Comparison of ENCODE assay signal across 8 mouse cellular contexts in genomic region chr19:23141391-23142281, GRCm38 (mm10). TPM values are rescaled to one million over a fixed set of nuclear protein-coding genes. Genes with fewer than 3 reads are reported as not detected.
DNase-seq lines count a peak whose midpoint lies in the region; ATAC-seq and TF ChIP-seq lines count a peak whose summit lies in the region.

No protein-coding gene starts in this region.

- ATAC-seq in erythroblast, adult 5-6 weeks (replicated peaks; ENCODE audit: low FRiP score, poor library complexity, severe bottlenecking): no peak
- ATAC-seq in erythroid progenitor cell, adult 5-6 weeks (replicated peaks; ENCODE audit: low FRiP score, poor library complexity, severe bottlenecking): 0 out of 2 replicates have a peak, but pooled peaks have one; percentile 18
- no peak for ATAC-seq in heart, embryonic 13.5 days (ENCODE audit: extremely low read depth, insufficient number of reproducible peaks, low FRiP score, low TSS enrichment)
- ATAC-seq in kidney, postnatal 0 days (replicated peaks; ENCODE audit: low FRiP score, low read depth): peak; percentile 1; the same call in 1 of the 2 replicates
- ATAC-seq in liver, embryonic 12.5 days: peak; percentile 33; the same call in 1 of the 2 replicates
- peak; percentile 18; the same call in 1 of the 2 replicates for ATAC-seq in stomach, embryonic 16.5 days (ENCODE audit: insufficient read depth, low FRiP score)

- H3K36me3 ChIP-seq in erythroblast, embryonic 14.5 days (ENCODE audit: control insufficient read depth): no peaks in the 10 kb centered on the region
- H3K36me3 ChIP-seq in heart, embryonic 13.5 days: no peaks in the 10 kb centered on the region
- 0 out of 2 replicates have a peak, but pooled peaks cover 5% of the 10 kb centered on the region for H3K36me3 ChIP-seq in kidney, postnatal 0 days (ENCODE audit: insufficient read depth, low read length)
- no peaks in the 10 kb centered on the region for H3K36me3 ChIP-seq in liver, embryonic 12.5 days
- H3K36me3 ChIP-seq in myocyte (ENCODE audit: control insufficient read depth, insufficient read depth): no peaks in the 10 kb centered on the region
- no peaks in the 10 kb centered on the region for H3K36me3 ChIP-seq in stomach, embryonic 16.5 days (ENCODE audit: control insufficient read depth, insufficient read depth, low read length)

- peak overlapping the region; percentile 86 for H3K27ac ChIP-seq in heart, embryonic 13.5 days (replicated peaks)
- H3K27ac ChIP-seq in kidney, postnatal 0 days: peak overlapping the region; percentile 97
- H3K27ac ChIP-seq in liver, embryonic 12.5 days: peak overlapping the region; percentile 86
- peak overlapping the region; percentile 95 for H3K27ac ChIP-seq in stomach, embryonic 16.5 days (ENCODE audit: low read length)

- peak overlapping the region; percentile 83 for H3K9ac ChIP-seq in heart, embryonic 13.5 days
- peak overlapping the region; percentile 93 for H3K9ac ChIP-seq in kidney, postnatal 0 days (ENCODE audit: low read depth, low read length)
- peak overlapping the region; percentile 79 for H3K9ac ChIP-seq in liver, embryonic 12.5 days
- H3K9ac ChIP-seq in stomach, embryonic 16.5 days (ENCODE audit: low read length): peak overlapping the region; percentile 85

- H3K79me2 ChIP-seq in myocyte (ENCODE audit: control insufficient read depth, insufficient read depth): peaks cover 43% of the 10 kb centered on the region

- H3K4me3 ChIP-seq in erythroblast, embryonic 14.5 days (replicated peaks): peak overlapping the region; percentile 80
- H3K4me3 ChIP-seq in heart, embryonic 13.5 days: peak overlapping the region; percentile 74
- H3K4me3 ChIP-seq in kidney, postnatal 0 days (replicated peaks; ENCODE audit: low read depth, low read length): peak overlapping the region; percentile 74
- H3K4me3 ChIP-seq in liver, embryonic 12.5 days: peak overlapping the region; percentile 71
- H3K4me3 ChIP-seq in myocyte: peak overlapping the region; percentile 97
- peak overlapping the region; percentile 75 for H3K4me3 ChIP-seq in stomach, embryonic 16.5 days (replicated peaks; ENCODE audit: low read length)

- H3K9me3 ChIP-seq in erythroblast, embryonic 14.5 days (ENCODE audit: control insufficient read depth, low read length): no peaks in the 10 kb centered on the region
- H3K9me3 ChIP-seq in heart, embryonic 13.5 days: no peaks in the 10 kb centered on the region
- no peaks in the 10 kb centered on the region for H3K9me3 ChIP-seq in kidney, postnatal 0 days (replicated peaks; ENCODE audit: low read length)
- no peaks in the 10 kb centered on the region for H3K9me3 ChIP-seq in liver, embryonic 12.5 days (replicated peaks)
- H3K9me3 ChIP-seq in stomach, embryonic 16.5 days (replicated peaks; ENCODE audit: control insufficient read depth, low read length): no peaks in the 10 kb centered on the region

- H3K4me1 ChIP-seq in erythroblast, embryonic 14.5 days (ENCODE audit: control insufficient read depth): peaks cover 52% of the 10 kb centered on the region
- peaks cover 33% of the 10 kb centered on the region for H3K4me1 ChIP-seq in heart, embryonic 13.5 days
- H3K4me1 ChIP-seq in kidney, postnatal 0 days (replicated peaks; ENCODE audit: insufficient read depth, low read length): peaks cover 9% of the 10 kb centered on the region
- H3K4me1 ChIP-seq in liver, embryonic 12.5 days: peaks cover 52% of the 10 kb centered on the region
- peaks cover 8% of the 10 kb centered on the region for H3K4me1 ChIP-seq in stomach, embryonic 16.5 days (ENCODE audit: control insufficient read depth, insufficient read depth, low read length)

- H3K27me3 ChIP-seq in erythroblast, embryonic 14.5 days (ENCODE audit: control insufficient read depth): peaks cover 25% of the 10 kb centered on the region
- peaks cover 21% of the 10 kb centered on the region for H3K27me3 ChIP-seq in heart, embryonic 13.5 days (replicated peaks)
- no peaks in the 10 kb centered on the region for H3K27me3 ChIP-seq in kidney, postnatal 0 days (ENCODE audit: insufficient read depth, low read length)
- peaks cover 34% of the 10 kb centered on the region for H3K27me3 ChIP-seq in liver, embryonic 12.5 days (replicated peaks)
- H3K27me3 ChIP-seq in myocyte (ENCODE audit: control insufficient read depth, insufficient read depth, insufficient read length): no peaks in the 10 kb centered on the region
- peaks cover 5% of the 10 kb centered on the region; the same call in 1 of the 2 replicates for H3K27me3 ChIP-seq in stomach, embryonic 16.5 days (ENCODE audit: control insufficient read depth, insufficient read depth, low read length)

- peak; percentile 75 for DNase-seq in kidney, postnatal 0 days (ENCODE audit: low spot score)

- no peak for TF ChIP-seq POLR2A in myocyte (IDR thresholded peaks at IDR 0.05; ENCODE audit: insufficient read length, low read depth)

- under 1% methylated on average over 93 of the region's 94 CpGs for WGBS in heart, embryonic 13.5 days
- under 1% methylated on average over 80 of the region's 94 CpGs for WGBS in kidney, postnatal 0 days
- WGBS in liver, embryonic 12.5 days (ENCODE audit: insufficient replicate concordance): under 1% methylated on average over 90 of the region's 94 CpGs
- WGBS in stomach, embryonic 16.5 days: under 1% methylated on average over 94 of the region's 94 CpGs

- H3ac ChIP-seq in myocyte (ENCODE audit: control insufficient read depth, insufficient read length): peak overlapping the region; percentile 98

- H3K4me2 ChIP-seq in heart, embryonic 13.5 days: peak overlapping the region; percentile 100
- H3K4me2 ChIP-seq in kidney, postnatal 0 days (ENCODE audit: low read length): peak overlapping the region; percentile 92
- peak overlapping the region; percentile 100 for H3K4me2 ChIP-seq in liver, embryonic 12.5 days
- H3K4me2 ChIP-seq in myocyte (ENCODE audit: low read depth): peak overlapping the region; percentile 48
- peak overlapping the region; percentile 77 for H3K4me2 ChIP-seq in stomach, embryonic 16.5 days (ENCODE audit: low read depth, low read length)

- no peak for TF ChIP-seq CTCF in kidney, postnatal 0 days (IDR thresholded peaks at IDR 0.05; ENCODE audit: low read depth)

TF ChIP-seq in myocyte, 11 proteins besides CTCF, POLR2A, EP300 and RAD21:
- no peak for TF ChIP-seq MYOD1 (IDR thresholded peaks at IDR 0.05; ENCODE audit: control insufficient read depth in 1 of 3, insufficient read length in 2 of 3, low read depth in 2 of 3)

RNA-seq across cellular contexts. Expression of gene Klf9, which starts 0.6 kb away (rescaled TPM):
- polyA plus RNA-seq in erythroblast, embryonic 14.5 days (2012): 0.06 and 0.20 TPM in 2 replicates
- 2.5 TPM in 2 replicates for total RNA-seq in erythroblast, adult 5-6 weeks (2015; ENCODE audit: low replicate concordance)
- total RNA-seq in erythroblast, adult 5-6 weeks (2017; ENCODE audit: low replicate concordance): 1.8 and 6.1 TPM in 2 replicates
- total RNA-seq in erythroid progenitor cell, adult 5-6 weeks (2015; ENCODE audit: low replicate concordance): 1.1 and 2.9 TPM in 2 replicates
- 4.2 and 4.5 TPM in 2 replicates for total RNA-seq in erythroid progenitor cell, adult 5-6 weeks (2017; ENCODE audit: low replicate concordance)
- 2.2 and 2.4 TPM in 2 replicates for polyA plus RNA-seq in heart, embryonic 13.5 days (2015; fragmentation: Nextera tagmentation; extraction: Ambion mirVana)
- polyA plus RNA-seq in kidney, postnatal 0 days (2015; fragmentation: Nextera tagmentation; extraction: Ambion mirVana): 14.3 and 16.1 TPM in 2 replicates
- polyA plus RNA-seq in liver, embryonic 12.5 days (2016; fragmentation: Nextera tagmentation; extraction: Ambion mirVana): 2.1 and 2.7 TPM in 2 replicates
- 7.1 TPM for polyA plus RNA-seq in myocyte (2012; fragmentation: generic; extraction: Trizol)
- 7.1 and 7.9 TPM in 2 replicates for polyA plus RNA-seq in stomach, embryonic 16.5 days (2015; fragmentation: Nextera tagmentation; extraction: Ambion mirVana)

Comparison
In these comparisons a context has a peak if more than half of its experiments do, and no peak if none do; other contexts are left out.
1. ATAC-seq: peak in erythroid progenitor cell, adult 5-6 weeks (single experiment), kidney, postnatal 0 days (single experiment), liver, embryonic 12.5 days (single experiment) and stomach, embryonic 16.5 days (single experiment); none in erythroblast, adult 5-6 weeks (single experiment) and heart, embryonic 13.5 days (single experiment).
2. H3K4me2 ChIP-seq: peak in every context shown above with its lines; median percentile 100 in heart, embryonic 13.5 days; 100 in liver, embryonic 12.5 days; 92 in kidney, postnatal 0 days; 77 in stomach, embryonic 16.5 days; 48 in myocyte.
3. Peak in every context shown above with its lines, with median percentiles within 50 percentile points of each other: H3K4me3 ChIP-seq, H3K27ac ChIP-seq and H3K9ac ChIP-seq.